Mouse (Mus musculus) heart, embryonic 16.5 days (tissue): ENCODE data around the gene Rab36. TPM values are rescaled to one million over a fixed set of nuclear protein-coding genes. Genes with fewer than 3 reads are reported as not detected.
"Not testable (repeated sequence)": the region's sequence is repeated elsewhere in the genome, so short reads cannot be mapped to it uniquely, and the experiment has no call there.

Experiments used
- ATAC-seq: fragments of 200-750 bp; cut with Nextera tagmentation; replicated peaks from 2 replicates; pipeline ENCODE4 v1.8.0; 2017; ENCODE audit warnings: moderate number of reproducible peaks; ENCODE audit not compliant: insufficient read depth, low FRiP score; ENCODE audit errors: extremely low read depth
- H3K27ac ChIP-seq: fragments of 300-500 bp; sonication (generic); 2 replicates; pipeline ENCODE4 v1.5.1; 2014; ENCODE audit warnings: mild to moderate bottlenecking, low read length, control low read depth, moderate library complexity
- H3K27me3 ChIP-seq: fragments of 300-500 bp; sonication (generic); 2 replicates; pipeline ENCODE4 v1.6.1; 2014; ENCODE audit warnings: low read length, mixed read lengths; ENCODE audit not compliant: control insufficient read depth, insufficient read depth
- H3K36me3 ChIP-seq: fragments of 300-500 bp; sonication (generic); 2 replicates; pipeline ENCODE4 v1.6.1; 2014; ENCODE audit not compliant: control insufficient read depth, insufficient read depth
- H3K4me1 ChIP-seq: fragments of 300-500 bp; sonication (generic); 2 replicates; pipeline ENCODE4 v1.6.1; 2014; ENCODE audit warnings: low read length, mixed read lengths; ENCODE audit not compliant: control insufficient read depth, insufficient read depth
- H3K4me2 ChIP-seq: fragments of 300-500 bp; sonication (generic); 2 replicates; pipeline ENCODE4 v1.6.1; 2014; ENCODE audit warnings: low read depth, mild to moderate bottlenecking, control low read depth, low read length
- H3K4me3 ChIP-seq: fragments of 300-500 bp; sonication (generic); 2 replicates; pipeline ENCODE4 v1.5.1; 2014; ENCODE audit warnings: mild to moderate bottlenecking, control low read depth, low read length
- H3K9ac ChIP-seq: fragments of 300-500 bp; sonication (generic); 2 replicates; pipeline ENCODE4 v1.6.1; 2014; ENCODE audit warnings: low read length, control low read depth
- H3K9me3 ChIP-seq: fragments of 300-500 bp; sonication (generic); replicated peaks from 2 replicates; pipeline ENCODE4 v1.6.1; 2016; ENCODE audit warnings: low read length; ENCODE audit not compliant: control insufficient read depth
- WGBS: fragments of 180-500 bp; shearing (Covaris S2); extraction: QIAGEN DNeasy Blood & Tissue Kit; methylation state at CpG from one replicate; pipeline ENCODE4 v1.1.7; 2014; 5-methylcytosine and 5-hydroxymethylcytosine counted together
- polyA plus RNA-seq: library from polyadenylated mRNA; unstranded; fragments of >200 nt; fragmentation: Nextera tagmentation; extraction: Ambion mirVana; gene quantifications from 2 replicates; pipeline ENCODE4 v1.2.1, GENCODE M21; 2015

The Rab36 gene
- polyA plus RNA-seq, 1 experiment from 2014 or later = 1.7 TPM

DNA sequence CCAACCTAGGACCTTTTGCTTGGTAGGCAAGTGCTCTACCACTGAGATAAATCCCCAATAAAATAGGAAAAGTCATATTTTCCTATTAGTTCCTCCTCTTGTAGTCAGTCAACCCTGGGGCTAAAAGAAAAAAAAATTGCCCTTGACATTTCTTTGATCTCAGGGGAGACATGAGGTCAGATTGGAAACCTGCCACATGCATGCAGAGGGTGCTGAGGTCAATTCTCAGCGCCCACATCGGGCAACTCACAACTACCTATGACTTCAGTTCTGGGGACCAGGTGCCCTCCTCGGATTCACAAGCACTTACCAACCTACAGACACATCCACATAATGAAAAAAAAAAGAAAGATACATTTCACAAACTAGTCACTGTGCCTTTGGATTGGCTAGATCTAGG lies 6.6 kb upstream of the Rab36 start:
- H3K27me3 ChIP-seq = 0 out of 2 replicates have a peak, but pooled peaks cover 3% of the 10 kb centered on the region
- H3K9ac ChIP-seq = no peak overlapping the region
- 72% methylated on average over 3 of the region's 3 CpGs for WGBS
- H3K4me2 ChIP-seq = no peak overlapping the region
- no peak for ATAC-seq
- no peaks in the 10 kb centered on the region for H3K36me3 ChIP-seq
- H3K4me3 ChIP-seq = no peak overlapping the region
- peaks cover 2% of the 10 kb centered on the region for H3K4me1 ChIP-seq
- H3K27ac ChIP-seq = no peak overlapping the region
- H3K9me3 ChIP-seq = no peaks in the 10 kb centered on the region

GRCm38 (mm10) chr10:75031345-75032114 lies 5.3 kb upstream of the Rab36 start:
- no peak overlapping the region for H3K4me3 ChIP-seq
- no peak overlapping the region for H3K27ac ChIP-seq
- no peak for ATAC-seq
- no peaks in the 10 kb centered on the region for H3K36me3 ChIP-seq
- no peak overlapping the region for H3K9ac ChIP-seq
- peaks cover 2% of the 10 kb centered on the region for H3K4me1 ChIP-seq
- H3K9me3 ChIP-seq = no peaks in the 10 kb centered on the region
- WGBS = 59% methylated on average over 5 of the region's 5 CpGs
- 0 out of 2 replicates have a peak, but pooled peaks cover 3% of the 10 kb centered on the region for H3K27me3 ChIP-seq
- no peak overlapping the region for H3K4me2 ChIP-seq

DNA sequence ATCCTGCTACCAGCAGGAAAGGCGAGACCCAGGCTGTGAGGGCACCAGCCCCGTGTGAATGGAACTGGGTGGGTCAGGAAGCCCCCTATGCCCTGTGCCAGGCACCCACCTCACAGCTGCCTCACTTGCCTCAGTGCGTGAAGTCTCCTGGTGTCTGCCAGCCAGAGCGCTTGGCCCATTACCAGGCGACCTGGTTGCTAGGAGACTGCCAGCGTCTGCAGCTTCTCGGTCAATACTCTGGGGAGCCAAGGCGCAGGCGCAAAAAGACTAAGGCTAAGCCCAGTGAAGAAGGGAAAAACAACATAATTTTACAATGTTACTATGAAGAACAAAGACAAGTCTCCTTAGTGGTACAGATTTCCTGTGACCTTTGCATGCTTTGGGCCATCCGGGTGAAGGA lies 4.5 kb upstream of the Rab36 start, which contains the start of gene Rsph14:
TSS of gene Rsph14 (minus strand) at position 192 of the 400 bp plus-strand sequence.
- Histone ChIP-seq H3K27ac (no peak within 1 kb of the TSS), H3K27me3 (0 out of 2 replicates have a peak, but pooled peaks cover 3% of the 10 kb centered on the region), H3K9ac (no peak within 1 kb of the TSS), H3K4me2 (no peak within 1 kb of the TSS), H3K4me1 (peaks cover 2% of the 10 kb centered on the region), H3K36me3 (no peaks in the 10 kb centered on the region), H3K9me3 (no peaks in the 10 kb centered on the region), H3K4me3 (no peak within 1 kb of the TSS)
- WGBS = 34% methylated on average over 10 of the region's 10 CpGs
- no peak for ATAC-seq

DNA sequence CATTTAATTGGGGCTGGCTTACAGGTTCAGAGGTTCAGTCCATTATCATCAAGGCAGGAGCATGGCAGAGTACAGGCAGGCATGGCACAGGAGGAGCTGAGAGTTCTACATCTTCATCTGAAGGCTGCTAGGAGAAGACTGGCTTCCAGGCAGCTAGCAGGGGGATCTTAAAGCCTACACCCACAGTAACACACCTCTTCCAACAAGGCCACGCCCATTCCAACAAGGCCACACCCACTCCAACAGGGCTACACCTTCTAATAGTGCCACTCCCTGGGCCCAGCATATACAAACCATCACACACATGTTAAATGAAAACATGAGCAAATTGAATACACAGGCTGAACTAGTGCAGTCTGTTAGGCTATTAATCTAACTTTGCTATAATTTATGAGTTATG lies 5.2 kb downstream of the Rab36 start:
- H3K9me3 ChIP-seq, H3K9ac ChIP-seq, H3K4me1 ChIP-seq, H3K4me3 ChIP-seq, H3K36me3 ChIP-seq, H3K4me2 ChIP-seq, H3K27me3 ChIP-seq, ATAC-seq, H3K27ac ChIP-seq: not testable (repeated sequence)
- 13% methylated on average over 1 of the region's 1 CpGs for WGBS

- 34% methylated on average over 7 of the region's 7 CpGs for WGBS
- Histone ChIP-seq H3K4me3 (no peak overlapping the region), H3K27ac (no peak overlapping the region), H3K9me3 (no peaks in the 10 kb centered on the region), H3K27me3 (no peaks in the 10 kb centered on the region; the same call in 1 of the 2 replicates), H3K9ac (no peak overlapping the region), H3K4me1 (no peaks in the 10 kb centered on the region), H3K36me3 (no peaks in the 10 kb centered on the region), H3K4me2 (no peak overlapping the region)
- no peak for ATAC-seq
Observed at GRCm38 (mm10) chr10:75044459-75044858, 7.6 kb downstream of the Rab36 start.

DNA sequence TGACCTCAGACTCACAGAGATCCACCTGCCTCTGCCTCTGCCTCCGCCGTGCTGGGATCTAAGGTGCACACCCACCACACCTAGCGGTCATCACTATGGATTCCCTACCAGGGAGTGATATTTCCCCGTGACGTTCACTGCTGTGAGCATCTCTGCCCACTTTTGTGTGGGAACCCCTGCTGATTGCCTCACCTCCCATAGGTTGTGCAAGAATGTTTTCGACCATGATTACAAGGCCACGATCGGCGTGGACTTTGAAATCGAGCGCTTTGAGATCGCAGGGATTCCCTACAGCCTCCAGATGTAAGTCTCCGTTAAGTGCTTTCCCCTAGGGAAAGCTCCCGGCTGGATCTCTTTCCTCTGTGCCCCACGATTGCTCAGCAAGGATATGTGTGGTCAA lies 9.0 kb downstream of the Rab36 start:
- Histone ChIP-seq H3K4me1 (no peaks in the 10 kb centered on the region), H3K36me3 (no peaks in the 10 kb centered on the region), H3K27ac (no peak overlapping the region), H3K4me3 (no peak overlapping the region), H3K9me3 (no peaks in the 10 kb centered on the region), H3K4me2 (no peak overlapping the region), H3K27me3 (no peaks in the 10 kb centered on the region; the same call in 1 of the 2 replicates), H3K9ac (no peak overlapping the region)
- ATAC-seq = no peak
- 87% methylated on average over 15 of the region's 15 CpGs for WGBS

- H3K27ac ChIP-seq = no peak overlapping the region
- no peak for ATAC-seq
- H3K27me3 ChIP-seq = peaks cover 13% of the 10 kb centered on the region
- no peaks in the 10 kb centered on the region for H3K36me3 ChIP-seq
- no peak overlapping the region for H3K4me3 ChIP-seq
- no peaks in the 10 kb centered on the region for H3K9me3 ChIP-seq
- no peak overlapping the region for H3K4me2 ChIP-seq
- H3K9ac ChIP-seq = no peak overlapping the region
- 88% methylated on average over 7 of the region's 7 CpGs for WGBS
- 0 out of 2 replicates have a peak, but pooled peaks cover 1% of the 10 kb centered on the region for H3K4me1 ChIP-seq
Observed at GRCm38 (mm10) chr10:75048711-75049110, 11.9 kb downstream of the Rab36 start.

GRCm38 (mm10) chr10:75051364-75052074 lies 14.7 kb downstream of the Rab36 start:
- no peak for ATAC-seq
- WGBS = 84% methylated on average over 21 of the region's 21 CpGs

DNA sequence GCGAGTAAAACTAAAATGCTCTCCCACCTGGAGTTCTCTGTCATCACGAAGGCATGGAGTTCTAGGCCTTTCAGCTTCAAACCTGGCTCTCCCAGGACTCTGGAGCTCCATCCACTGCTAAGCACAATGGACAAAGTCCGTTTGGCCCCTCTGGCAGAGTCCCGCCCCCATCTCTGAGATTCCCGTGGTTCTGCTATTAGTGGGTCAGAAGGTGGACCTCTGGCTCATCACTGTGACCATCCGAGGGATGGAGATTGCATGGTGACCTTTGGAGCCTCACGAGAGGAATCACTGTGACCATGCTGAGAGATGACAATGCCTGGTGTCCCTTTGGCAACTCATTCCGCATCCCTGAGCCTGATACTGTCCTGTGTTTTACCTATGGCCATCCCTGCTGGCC lies 16.0 kb downstream of the Rab36 start:
- no peak overlapping the region for H3K27ac ChIP-seq
- peaks cover 35% of the 10 kb centered on the region for H3K27me3 ChIP-seq
- H3K9me3 ChIP-seq = no peaks in the 10 kb centered on the region
- no peak overlapping the region for H3K4me3 ChIP-seq
- 82% methylated on average over 8 of the region's 8 CpGs for WGBS
- ATAC-seq = no peak
- no peak overlapping the region for H3K9ac ChIP-seq
- peaks cover 13% of the 10 kb centered on the region for H3K4me1 ChIP-seq
- no peak overlapping the region for H3K4me2 ChIP-seq
- H3K36me3 ChIP-seq = no peaks in the 10 kb centered on the region

More at GRCm38 (mm10) chr10:75051364-75052074, 14.7 kb downstream of the Rab36 start:
- H3K36me3 ChIP-seq = no peaks in the 10 kb centered on the region
- no peak overlapping the region for H3K9ac ChIP-seq
- no peak overlapping the region for H3K4me3 ChIP-seq
- peaks cover 23% of the 10 kb centered on the region for H3K27me3 ChIP-seq
- no peak overlapping the region for H3K27ac ChIP-seq
- no peaks in the 10 kb centered on the region for H3K9me3 ChIP-seq
- H3K4me1 ChIP-seq = peaks cover 13% of the 10 kb centered on the region
- H3K4me2 ChIP-seq = no peak overlapping the region
